Mouse (Mus musculus) left cerebral cortex, postnatal 25 days (tissue): ENCODE measurements at regions not wholly inside any gene's neighbourhood (a gene's known extent, or its start where the extent isn't known, plus 50 kb on each side); places are given as distances from the start of the nearest gene placed in this dataset.
A peak's percentile ranks its signal among the peaks of the same experiment; 100 is the strongest.
"Not testable (repeated sequence)": the region's sequence is repeated elsewhere in the genome, so short reads cannot be mapped to it uniquely, and the experiment has no call there.

ENCODE experiments used
- DNase-seq, 2 experiments: peaks; one replicate each; pipeline ENCODE4 v3.0.0; 2022; ENCODE audit warnings: low spot score in 2 of 2, mixed read lengths in 1 of 2
- intact Hi-C: fragments of 180-260 bp; cut with DNase I; formaldehyde crosslinking; loops from one replicate; pipeline ENCODE4 v1.15.1; 2025

DNA sequence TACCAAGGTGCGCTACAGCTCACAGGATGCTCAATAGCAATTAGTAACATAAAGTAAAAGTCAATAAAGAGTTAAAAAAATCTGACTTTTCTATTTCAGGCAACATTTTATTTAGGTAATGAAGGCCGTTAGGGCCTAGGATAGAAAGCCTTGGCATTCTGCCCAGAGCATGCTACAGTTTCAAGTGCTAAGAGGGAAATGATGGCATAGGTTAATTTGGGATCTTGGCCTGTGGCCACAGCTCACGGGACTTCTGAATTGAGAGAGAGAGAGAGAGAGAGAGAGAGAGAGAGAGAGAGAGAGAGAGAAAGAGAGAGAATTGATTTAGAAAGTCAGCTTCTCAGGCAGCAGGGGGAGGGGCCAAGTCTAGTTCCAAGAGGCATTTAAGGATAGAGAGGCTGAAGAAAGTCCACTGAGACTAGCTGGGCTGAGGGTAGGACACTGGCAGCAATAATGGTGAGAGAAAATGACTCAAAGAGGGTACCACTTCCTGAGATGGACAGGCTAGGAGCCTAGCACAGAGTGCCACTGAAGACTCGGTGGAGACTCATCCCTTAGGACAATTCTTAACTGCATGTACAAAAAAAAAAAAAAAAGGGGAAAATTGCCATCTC is 52.6 kb upstream of the Klf14 start:
- peak in 1 of 2 experiments; percentile 11 for DNase-seq
- intact Hi-C loops, result no loop called here

DNA sequence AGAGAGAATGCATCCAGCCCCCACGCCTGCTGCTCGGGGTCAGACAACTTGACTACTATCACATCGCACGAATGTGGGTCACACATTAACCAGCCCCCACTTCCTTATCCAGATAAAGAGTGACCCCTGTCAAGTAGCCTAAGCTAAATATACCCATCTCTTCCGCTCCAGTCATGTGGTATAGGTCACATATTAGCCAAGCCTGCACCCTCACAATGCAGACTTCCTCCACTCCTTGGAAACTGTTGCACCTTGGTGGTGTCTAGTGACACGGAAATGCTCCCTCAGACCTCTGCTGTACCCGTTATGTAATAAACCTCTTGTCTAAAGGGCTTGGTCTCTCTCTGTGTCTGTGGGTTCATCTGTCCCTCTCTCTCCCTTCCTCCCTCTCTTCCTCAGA is 57.7 kb upstream of the Klf14 start:
- intact Hi-C loops, result no loop called here

GRCm38 (mm10) chr6:31021776-31022175 is 62.9 kb upstream of the Klf14 start:
- DNase-seq, result no peak
- intact Hi-C loops, result no loop called here

More for the DNA sequence above, 57.7 kb upstream of the Klf14 start:
- no peak for DNase-seq

DNA sequence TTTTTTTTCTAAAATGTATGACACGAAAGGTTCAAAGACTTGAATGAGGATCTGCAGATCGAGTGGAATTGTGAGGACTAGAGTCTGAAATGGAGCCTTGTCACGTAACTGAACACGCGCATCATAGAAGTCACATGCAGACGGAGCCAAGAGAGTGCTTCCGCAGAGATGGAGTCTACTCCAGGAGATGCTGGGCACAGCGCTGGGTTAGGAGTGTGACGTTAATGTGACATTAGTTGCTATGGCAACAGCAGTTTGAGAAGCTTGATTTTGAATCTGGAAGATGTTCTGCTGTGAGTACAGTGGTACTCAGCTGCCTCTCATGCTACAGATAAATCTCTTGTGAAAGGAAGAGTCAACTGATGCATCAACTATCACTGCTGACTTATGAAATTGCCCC is 70.9 kb upstream of the Klf14 start:
- intact Hi-C loops, result no loop called here
- DNase-seq, result peak; percentile 69 to 89

DNA sequence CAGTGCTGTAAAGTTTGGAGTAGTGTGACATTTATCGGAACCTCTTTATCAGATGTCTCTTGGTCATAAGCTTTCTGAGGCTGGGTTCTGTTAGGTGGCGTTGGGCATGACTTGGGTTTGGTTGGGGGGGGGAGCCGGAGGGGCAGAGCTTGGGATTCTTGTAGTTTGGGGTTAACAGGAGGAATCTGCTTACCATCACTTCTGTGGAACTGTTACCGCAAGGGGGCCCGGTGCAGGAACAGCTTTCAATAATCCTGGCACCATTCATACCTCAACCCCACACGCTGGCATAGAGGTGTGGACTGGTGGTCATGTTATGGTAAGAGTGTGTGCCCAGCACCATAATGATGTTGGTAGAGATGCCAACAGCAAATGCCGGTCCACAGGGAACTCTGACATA is 72.1 kb upstream of the Klf14 start:
- intact Hi-C loops, result no loop called here
- no peak for DNase-seq

- intact Hi-C loops, result loop anchor here (2.0 kb wide), 2 partner anchors 49 to 629 kb away; no protein-coding TSS in a partner anchor
- no peak for DNase-seq
These were observed 73.3 kb upstream of the Klf14 start for GRCm38 (mm10) chr6:31032147-31032546.

- intact Hi-C loops, result loop anchor here (2.0 kb wide), 2 partner anchors 50 to 630 kb away; no protein-coding TSS in a partner anchor
- DNase-seq, result peak; percentile 73 to 74
These were observed 74.2 kb upstream of the Klf14 start for GRCm38 (mm10) chr6:31032980-31033608.

DNA sequence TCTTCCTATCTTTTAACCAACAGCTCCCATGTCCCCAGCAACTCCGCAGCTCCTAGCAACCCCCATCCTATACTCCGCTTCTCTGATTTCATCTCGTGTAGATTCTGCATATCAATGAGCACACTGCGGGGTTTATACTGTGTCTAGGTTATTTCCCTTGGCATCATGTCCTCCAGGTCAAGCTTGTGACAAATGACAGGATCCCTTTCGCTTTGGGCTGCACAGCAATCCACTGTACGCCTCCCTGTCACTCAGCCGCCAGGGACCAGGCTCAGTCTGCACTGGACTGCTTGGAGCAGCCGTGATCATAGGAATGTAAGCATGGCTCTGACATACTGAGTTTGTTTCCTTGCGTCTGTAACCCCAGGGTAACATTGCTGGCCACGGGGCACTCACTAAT is 75.9 kb upstream of the Klf14 start:
- intact Hi-C loops, result loop anchor here (1.0 kb wide), 1 partner anchor 637 kb away; no protein-coding TSS in a partner anchor
- no peak for DNase-seq

DNA sequence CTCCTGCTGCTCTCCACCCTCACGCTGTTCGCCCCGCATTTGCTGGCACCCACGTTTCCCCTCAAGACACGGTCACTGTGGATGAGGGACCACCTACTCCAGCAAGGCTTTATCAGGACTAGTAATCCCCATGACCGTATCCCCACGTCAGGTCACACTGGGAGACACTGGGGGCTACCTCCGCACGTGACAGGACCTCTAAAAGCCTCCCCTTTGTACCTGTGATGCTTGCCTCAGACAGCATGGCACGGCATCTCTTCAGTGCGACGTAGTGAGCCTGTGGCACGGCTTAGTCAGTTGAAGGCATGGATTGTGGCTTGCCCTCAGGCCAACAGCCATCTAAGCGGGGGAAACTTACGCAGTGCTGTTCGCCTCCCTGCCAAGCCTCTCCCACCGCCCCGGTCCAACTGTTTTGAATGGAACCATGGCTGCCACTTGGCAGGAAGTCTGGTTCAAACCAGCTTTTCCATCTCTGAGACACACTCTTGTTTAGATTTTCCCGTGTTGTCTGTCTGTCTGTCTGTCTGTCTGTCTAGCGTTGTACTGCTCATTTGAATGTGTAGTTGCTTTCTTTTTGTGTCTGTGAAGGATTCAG is 79.0 kb upstream of the Klf14 start:
- intact Hi-C loops, result loop anchor here (2.0 kb wide), 1 partner anchor 637 kb away; the partner anchor contains the start of gene Klhdc10
- no peak for DNase-seq

- not testable (repeated sequence) for DNase-seq
- intact Hi-C loops, result loop anchor here (2.0 kb wide), 1 partner anchor 638 kb away; the partner anchor contains the start of gene Klhdc10
These were observed 79.6 kb upstream of the Klf14 start for GRCm38 (mm10) chr6:31038445-31038844.

GRCm38 (mm10) chr6:31039485-31039884 is 80.6 kb upstream of the Klf14 start:
- intact Hi-C loops, result loop anchor here (2.0 kb wide), 1 partner anchor 639 kb away; the partner anchor contains the start of gene Klhdc10
- no peak for DNase-seq

GRCm38 (mm10) chr6:31040783-31041182 is 81.9 kb upstream of the Klf14 start:
- intact Hi-C loops, result no loop called here
- no peak for DNase-seq

DNA sequence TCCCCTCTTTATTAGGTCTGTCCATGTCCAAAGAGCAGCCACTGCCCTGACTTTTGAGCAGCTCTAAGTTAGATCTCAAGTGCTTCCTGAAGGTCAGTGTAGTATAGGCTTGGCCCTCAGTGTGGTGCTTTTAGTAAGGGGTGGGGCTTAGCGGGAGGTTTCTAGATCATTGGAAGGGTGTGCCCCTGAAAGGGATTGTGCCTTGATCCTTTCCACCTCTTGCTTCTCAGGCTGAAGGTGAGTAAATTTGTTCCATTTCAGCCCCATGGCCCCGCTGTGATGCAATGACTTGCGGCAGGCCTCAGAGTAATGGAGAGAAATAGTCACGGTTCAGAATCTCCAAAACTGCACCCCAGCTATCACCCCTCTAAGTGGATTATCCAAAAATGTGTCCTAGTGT is 84.5 kb upstream of the Klf14 start:
- intact Hi-C loops, result no loop called here
- DNase-seq, result no peak

DNA sequence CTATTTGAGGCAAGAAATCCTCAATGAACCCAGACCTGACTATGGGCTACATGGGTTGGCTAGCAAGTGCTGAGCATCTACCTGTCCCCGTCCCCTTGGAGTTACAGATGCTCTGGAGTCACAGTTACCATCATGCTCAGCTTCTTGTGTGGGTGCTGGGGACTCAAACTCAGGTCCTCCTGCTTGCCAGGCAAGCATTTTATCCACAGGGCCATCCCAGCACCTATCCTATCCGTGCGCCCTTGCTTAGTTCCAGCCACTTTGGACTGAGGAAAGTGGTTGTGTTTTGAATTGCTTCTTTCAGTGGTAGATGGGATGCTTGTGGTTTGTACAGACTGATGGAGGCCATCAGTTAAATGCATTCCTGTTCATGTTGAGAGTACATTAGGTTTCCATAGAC is 85.0 kb upstream of the Klf14 start:
- intact Hi-C loops, result no loop called here
- no peak for DNase-seq

GRCm38 (mm10) chr6:31046197-31046596 is 87.3 kb upstream of the Klf14 start:
- DNase-seq, result no peak
- intact Hi-C loops, result no loop called here

GRCm38 (mm10) chr6:31048920-31049576 is 90.2 kb upstream of the Klf14 start:
- intact Hi-C loops, result no loop called here
- DNase-seq, result peak in 1 of 2 experiments; percentile 50

GRCm38 (mm10) chr6:31050831-31051230 is 92.0 kb upstream of the Klf14 start:
- intact Hi-C loops, result no loop called here
- no peak for DNase-seq

DNA sequence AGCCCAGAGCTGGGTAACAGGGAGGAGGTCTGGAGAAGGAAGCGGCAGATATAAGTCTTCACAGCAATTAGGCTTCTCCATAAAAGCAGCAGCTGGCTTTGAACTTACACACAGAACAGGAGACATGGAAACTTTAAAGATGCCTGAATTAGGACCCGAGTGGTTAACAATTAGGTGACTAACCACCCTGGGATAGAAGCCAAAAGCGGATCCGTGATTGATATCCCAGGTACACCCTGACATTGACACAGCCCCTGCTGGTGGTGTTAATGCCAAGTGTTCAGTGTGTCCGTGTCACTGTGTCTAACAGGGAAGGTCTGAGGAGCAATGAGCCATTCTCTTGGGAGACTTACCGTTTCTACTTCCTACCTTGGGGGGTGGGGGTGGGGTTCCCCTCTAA is 92.9 kb upstream of the Klf14 start:
- no peak for DNase-seq
- intact Hi-C loops, result no loop called here

- no peak for DNase-seq
- intact Hi-C loops, result no loop called here
These were observed 94.1 kb upstream of the Klf14 start for GRCm38 (mm10) chr6:31053003-31053402.

- no peak for DNase-seq
- intact Hi-C loops, result no loop called here
These were observed 98.1 kb upstream of the Klf14 start for GRCm38 (mm10) chr6:31056786-31057566.
